Mouse (Mus musculus) lung, postnatal 4 days (tissue): ENCODE measurements around the gene Hoxb8.

Source experiments
- DNase-seq, 2 experiments: peaks; one replicate each; pipeline ENCODE4 v3.0.0; 2021

Gene Hoxb8

GRCm38 (mm10) chr11:96316696-96317607, 35.2 kb downstream of the Hoxb8 start:
- DNase-seq = no peak

GRCm38 (mm10) chr11:96317608-96318367, 36.1 kb downstream of the Hoxb8 start, which contains the start of gene Hoxb4:
TSS of gene Hoxb4 (plus strand) at chr11:96318267.
- DNase-seq = no peak

GRCm38 (mm10) chr11:96318368-96319070, 36.8 kb downstream of the Hoxb8 start:
- DNase-seq = peak; percentile 81 to 88

DNA sequence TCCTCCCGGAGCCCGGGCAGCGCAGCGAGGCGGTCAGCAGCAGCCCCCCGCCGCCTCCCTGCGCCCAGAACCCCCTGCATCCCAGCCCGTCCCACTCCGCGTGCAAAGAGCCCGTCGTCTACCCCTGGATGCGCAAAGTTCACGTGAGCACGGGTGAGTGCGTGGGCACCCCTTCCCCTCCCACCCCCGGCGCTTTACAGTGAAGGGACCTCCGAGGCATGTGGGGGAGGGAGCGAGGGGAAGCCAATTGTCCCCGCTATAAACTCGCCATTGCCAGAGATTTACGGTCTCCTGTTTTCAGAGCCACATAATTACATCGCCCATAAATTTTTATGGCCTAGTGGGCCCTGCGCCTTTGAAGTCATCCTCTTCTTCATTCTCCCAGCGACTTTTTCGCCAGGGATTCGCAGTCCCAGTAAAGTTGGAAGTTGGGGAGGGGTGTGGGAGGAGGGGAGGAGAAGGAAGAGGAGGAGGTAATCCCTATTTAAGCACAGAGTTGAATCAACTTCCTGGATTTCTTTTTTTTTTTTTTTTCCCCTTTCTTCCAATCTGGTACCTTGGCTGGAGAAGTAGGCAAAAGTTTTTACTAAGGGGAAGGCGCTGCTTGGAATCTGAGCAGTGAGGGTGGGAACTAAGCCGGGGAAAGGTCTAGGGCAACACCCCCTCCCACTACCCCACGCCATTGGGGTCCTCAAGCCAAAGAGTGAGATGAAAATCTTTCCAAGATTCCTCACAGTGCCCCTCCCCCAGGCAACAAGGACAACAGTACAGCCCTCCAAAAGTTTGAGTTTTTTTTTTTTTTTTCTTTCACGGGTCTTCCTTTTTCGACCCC, 37.6 kb downstream of the Hoxb8 start:
- peak in 1 of 2 experiments; percentile 61 for DNase-seq

DNA sequence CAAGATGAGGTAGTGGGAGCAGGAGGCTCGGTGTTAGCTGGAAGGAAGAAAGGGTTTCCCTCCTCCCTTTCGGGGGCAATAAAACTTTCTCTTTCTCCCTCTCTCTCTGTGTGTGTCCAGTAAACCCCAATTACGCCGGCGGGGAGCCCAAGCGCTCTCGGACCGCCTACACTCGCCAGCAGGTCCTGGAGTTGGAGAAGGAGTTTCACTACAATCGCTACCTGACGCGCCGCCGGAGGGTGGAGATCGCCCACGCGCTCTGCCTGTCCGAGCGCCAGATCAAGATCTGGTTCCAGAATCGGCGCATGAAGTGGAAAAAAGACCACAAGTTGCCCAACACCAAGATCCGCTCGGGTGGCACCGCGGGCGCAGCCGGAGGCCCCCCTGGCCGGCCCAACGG, 38.2 kb downstream of the Hoxb8 start:
- peak in 1 of 2 experiments; percentile 65 for DNase-seq

- DNase-seq = peak in 1 of 2 experiments; percentile 64
Measured at GRCm38 (mm10) chr11:96320688-96321087, 39.0 kb downstream of the Hoxb8 start.

DNA sequence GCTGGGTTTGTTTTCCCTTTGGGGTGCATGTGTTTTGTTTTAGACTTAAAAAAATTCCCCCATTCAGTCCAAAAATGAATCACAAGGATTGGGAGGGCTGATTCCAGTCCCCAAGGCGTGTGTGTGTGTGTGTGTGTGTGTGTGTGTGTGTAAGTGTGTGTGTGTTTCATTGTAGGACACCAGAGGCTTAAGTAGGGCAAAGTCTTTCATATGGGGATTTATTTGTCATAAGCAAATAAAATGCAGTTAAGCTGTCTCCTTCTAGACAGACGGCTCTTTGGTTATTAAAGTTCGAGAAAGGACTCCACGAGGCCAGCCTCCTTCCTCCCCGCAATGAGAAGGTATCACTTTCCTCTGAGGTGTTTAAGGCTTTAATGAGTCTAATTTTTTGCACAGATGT, 40.1 kb downstream of the Hoxb8 start:
- no peak for DNase-seq

DNA sequence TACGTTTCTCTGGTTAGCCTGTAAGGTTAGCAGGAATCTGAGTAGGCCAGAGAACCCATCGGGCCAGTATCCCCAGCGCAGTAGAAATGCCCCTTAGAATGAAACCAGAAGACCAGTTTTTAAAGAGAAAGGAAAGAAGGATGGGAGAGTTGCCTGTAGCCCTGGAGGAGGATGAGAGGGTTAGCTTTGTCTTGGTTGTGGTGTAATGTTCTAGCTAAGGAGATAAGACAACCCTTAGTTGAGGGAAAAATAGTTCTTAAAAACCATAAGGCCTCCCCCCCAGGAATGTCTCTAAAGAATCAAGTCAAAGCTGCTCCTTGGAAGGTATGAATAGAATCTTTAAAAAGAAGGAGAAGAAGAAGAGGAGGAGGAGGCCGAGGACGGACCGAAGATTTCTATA, 41.0 kb downstream of the Hoxb8 start:
- DNase-seq = no peak

- no peak for DNase-seq
Measured at GRCm38 (mm10) chr11:96323154-96323553, 41.4 kb downstream of the Hoxb8 start, which contains the start of gene Hoxb3. TSS of gene Hoxb3 (plus strand) at chr11:96323326.

DNA sequence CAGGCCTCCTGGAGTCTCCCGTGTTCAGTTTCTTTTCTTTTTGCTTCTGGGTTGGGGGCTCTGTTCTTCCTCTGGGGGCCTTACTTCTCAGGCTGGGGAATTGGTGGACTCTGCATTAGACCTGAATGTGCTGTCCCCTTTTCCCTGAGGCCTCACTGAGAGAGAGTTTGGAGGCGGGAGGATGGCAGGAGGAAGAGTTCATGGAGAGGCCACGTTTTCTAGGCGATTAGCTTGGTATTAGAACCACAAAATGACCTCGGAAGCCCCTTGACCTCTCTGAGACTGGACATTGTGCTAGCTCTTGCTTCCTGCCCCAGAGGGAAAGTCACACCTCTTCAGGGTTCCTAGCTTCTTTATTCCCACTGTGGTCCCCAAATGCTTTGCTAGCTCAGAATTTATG, 42.4 kb downstream of the Hoxb8 start:
- no peak for DNase-seq

GRCm38 (mm10) chr11:96324965-96325364, 43.3 kb downstream of the Hoxb8 start:
- DNase-seq = no peak

GRCm38 (mm10) chr11:96325747-96326212, 44.1 kb downstream of the Hoxb8 start:
- no peak for DNase-seq

- DNase-seq = no peak
Measured at GRCm38 (mm10) chr11:96326705-96327104, 45.0 kb downstream of the Hoxb8 start.

DNA sequence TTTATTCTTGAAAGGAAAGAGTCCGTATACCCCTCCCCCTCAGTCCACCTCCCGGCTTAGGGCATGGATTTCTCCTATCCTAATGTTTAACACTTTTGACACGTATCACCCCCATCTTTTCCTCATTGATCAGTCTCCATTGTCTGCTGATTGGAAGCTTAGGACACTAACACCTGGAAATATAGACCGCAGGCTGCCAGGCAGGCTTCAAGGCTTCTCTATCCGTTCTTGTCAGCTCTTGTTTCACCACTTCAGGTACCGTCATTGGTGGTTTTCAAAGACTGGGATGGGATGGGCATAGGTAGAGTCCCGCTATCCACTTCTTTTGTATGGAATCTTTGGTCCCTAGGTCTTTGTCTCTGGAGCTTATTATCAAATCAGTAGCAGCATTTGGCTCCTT, 45.4 kb downstream of the Hoxb8 start:
- DNase-seq = no peak

- DNase-seq = no peak
Measured at GRCm38 (mm10) chr11:96327750-96328149, 46.0 kb downstream of the Hoxb8 start.

- DNase-seq = no peak
Measured at GRCm38 (mm10) chr11:96328605-96329004, 46.9 kb downstream of the Hoxb8 start.

GRCm38 (mm10) chr11:96332105-96332504, 50.4 kb downstream of the Hoxb8 start:
- DNase-seq = no peak

DNA sequence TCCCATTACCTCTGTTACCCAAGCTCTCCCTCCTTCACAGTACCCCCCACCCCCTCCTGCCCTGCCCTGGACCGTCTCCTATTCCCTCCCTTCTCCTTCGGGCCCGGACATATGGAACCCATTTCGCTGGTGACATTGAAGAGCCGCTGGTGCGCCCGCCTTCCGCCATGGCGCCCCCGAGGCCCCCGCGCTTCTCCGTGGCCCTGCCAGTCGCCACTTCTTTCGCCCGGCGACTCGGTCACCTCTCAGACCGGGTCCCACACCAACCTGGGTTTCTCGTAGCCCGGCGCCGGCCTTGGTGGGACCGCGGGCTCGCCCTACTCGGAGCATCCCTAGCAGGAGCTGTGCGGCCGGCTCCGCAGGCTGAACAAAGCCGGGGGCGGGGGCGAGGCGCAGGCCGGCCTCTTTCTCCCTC, 50.9 kb downstream of the Hoxb8 start:
- DNase-seq = peak in 1 of 2 experiments; percentile 74

GRCm38 (mm10) chr11:96333241-96334001, 51.7 kb downstream of the Hoxb8 start:
- DNase-seq = peak in 1 of 2 experiments; percentile 22

- DNase-seq = peak in 1 of 2 experiments; percentile 47
Measured at GRCm38 (mm10) chr11:96334002-96334364, 52.3 kb downstream of the Hoxb8 start.
